Mouse (Mus musculus): ENCODE data around the gene Phgr1.

Phgr1 gene

GRCm38 (mm10) chr2:118772158-118772874 lies at the start of gene Phgr1:
Gene Phgr1 (plus strand): TSS chr2:118772769.
- no peak for DNase-seq (ENCODE audit: low spot score)

- DNase-seq (ENCODE audit: low spot score): no peak
These were observed 48.7 kb upstream of the Phgr1 start for GRCm38 (mm10) chr2:118723693-118724486.

GRCm38 (mm10) chr2:118725511-118725910 lies 47.1 kb upstream of the Phgr1 start:
- no peak for DNase-seq (ENCODE audit: low spot score)

GRCm38 (mm10) chr2:118726873-118727272 lies 45.7 kb upstream of the Phgr1 start:
- DNase-seq (ENCODE audit: low spot score): no peak

- DNase-seq (ENCODE audit: low spot score): no peak
These were observed 44.7 kb upstream of the Phgr1 start for GRCm38 (mm10) chr2:118727911-118728310.

GRCm38 (mm10) chr2:118728337-118728736 lies 44.2 kb upstream of the Phgr1 start, which contains the start of gene Plcb2:
Gene Plcb2 (minus strand): TSS chr2:118728438.
- DNase-seq (ENCODE audit: low spot score): no peak

- no peak for DNase-seq (ENCODE audit: low spot score)
These were observed 43.4 kb upstream of the Phgr1 start for GRCm38 (mm10) chr2:118729194-118729593.

- DNase-seq (ENCODE audit: low spot score): no peak
These were observed 42.5 kb upstream of the Phgr1 start for GRCm38 (mm10) chr2:118729816-118730621.

- DNase-seq (ENCODE audit: low spot score): peak; percentile 45
These were observed 42.0 kb upstream of the Phgr1 start for GRCm38 (mm10) chr2:118730622-118730915.

GRCm38 (mm10) chr2:118731981-118732380 lies 40.6 kb upstream of the Phgr1 start:
- no peak for DNase-seq (ENCODE audit: low spot score)

GRCm38 (mm10) chr2:118733341-118733740 lies 39.2 kb upstream of the Phgr1 start:
- DNase-seq (ENCODE audit: low spot score): no peak

GRCm38 (mm10) chr2:118740341-118740740 lies 32.2 kb upstream of the Phgr1 start:
- DNase-seq (ENCODE audit: low spot score): no peak

GRCm38 (mm10) chr2:118741183-118741582 lies 31.4 kb upstream of the Phgr1 start:
- DNase-seq (ENCODE audit: low spot score): no peak

GRCm38 (mm10) chr2:118743261-118743943 lies 29.2 kb upstream of the Phgr1 start:
- peak; percentile 75 for DNase-seq (ENCODE audit: low spot score)

- no peak for DNase-seq (ENCODE audit: low spot score)
These were observed 27.9 kb upstream of the Phgr1 start for GRCm38 (mm10) chr2:118744621-118745020.

- peak; percentile 86 for DNase-seq (ENCODE audit: low spot score)
These were observed 27.2 kb upstream of the Phgr1 start, which contains the start of gene Inafm2 for GRCm38 (mm10) chr2:118745232-118745884. Gene Inafm2 (plus strand): TSS chr2:118745758.

GRCm38 (mm10) chr2:118745915-118746901 lies 26.4 kb upstream of the Phgr1 start:
- peak; percentile 38 for DNase-seq (ENCODE audit: low spot score)

- DNase-seq (ENCODE audit: low spot score): peak; percentile 49
These were observed 25.1 kb upstream of the Phgr1 start for GRCm38 (mm10) chr2:118747301-118747960.

GRCm38 (mm10) chr2:118749341-118749884 lies 23.2 kb upstream of the Phgr1 start:
- DNase-seq (ENCODE audit: low spot score): no peak

All from MN1 (cell line).